Mouse (Mus musculus): ENCODE data around the gene Anxa11.

GRCm38 (mm10) chr14:25853295-25853694, 11.3 kb downstream of the Anxa11 start:
- no peak for TF ChIP-seq CTCF (IDR thresholded peaks at IDR 0.05; ENCODE audit: borderline replicate concordance, control insufficient read depth, extremely low read depth, insufficient read depth, low read length, poor library complexity)
- no peak for TF ChIP-seq POLR2A (IDR thresholded peaks at IDR 0.05; ENCODE audit: control insufficient read depth, extremely low read depth, insufficient read depth, low read length, poor library complexity)

Measured in thymus, adult 2 months (tissue).